Mouse (Mus musculus): ENCODE results near the gene Macrod2. TPM values are rescaled to one million over a fixed set of nuclear protein-coding genes. Genes with fewer than 3 reads are reported as not detected.

Gene Macrod2
- polyA plus RNA-seq, 1 experiment = 8.3 TPM

- Histone ChIP-seq H3K27ac (replicated peaks; ENCODE audit: low read depth, low read length) (no peak overlapping the region), H3K4me1 (ENCODE audit: control insufficient read depth, insufficient read depth, insufficient read length, low read length) (no peaks in the 10 kb centered on the region), H3K4me3 (ENCODE audit: insufficient read depth, low read depth, low read length) (no peak overlapping the region)
These were observed 1872.7 kb downstream of the Macrod2 start for GRCm38 (mm10) chr2:142267836-142268235.

GRCm38 (mm10) chr2:142286761-142287160 is 1891.7 kb downstream of the Macrod2 start:
- Histone ChIP-seq H3K4me3 (ENCODE audit: insufficient read depth, low read depth, low read length) (no peak overlapping the region), H3K27ac (replicated peaks; ENCODE audit: low read depth, low read length) (no peak overlapping the region), H3K4me1 (ENCODE audit: control insufficient read depth, insufficient read depth, insufficient read length, low read length) (no peaks in the 10 kb centered on the region)

- H3K27ac ChIP-seq (replicated peaks; ENCODE audit: low read depth, low read length) = no peak overlapping the region
- H3K4me1 ChIP-seq (ENCODE audit: control insufficient read depth, insufficient read depth, insufficient read length, low read length) = no peaks in the 10 kb centered on the region
- H3K4me3 ChIP-seq (ENCODE audit: insufficient read depth, low read depth, low read length) = no peak overlapping the region
These were observed 1899.7 kb downstream of the Macrod2 start for GRCm38 (mm10) chr2:142294831-142295230.

GRCm38 (mm10) chr2:142303098-142303911 is 1908.2 kb downstream of the Macrod2 start:
- Histone ChIP-seq H3K4me3 (ENCODE audit: insufficient read depth, low read depth, low read length) (no peak overlapping the region), H3K4me1 (ENCODE audit: control insufficient read depth, insufficient read depth, insufficient read length, low read length) (no peaks in the 10 kb centered on the region), H3K27ac (replicated peaks; ENCODE audit: low read depth, low read length) (no peak overlapping the region)

GRCm38 (mm10) chr2:142303912-142304182 is 1908.7 kb downstream of the Macrod2 start:
- Histone ChIP-seq H3K4me1 (ENCODE audit: control insufficient read depth, insufficient read depth, insufficient read length, low read length) (no peaks in the 10 kb centered on the region), H3K27ac (replicated peaks; ENCODE audit: low read depth, low read length) (no peak overlapping the region), H3K4me3 (ENCODE audit: insufficient read depth, low read depth, low read length) (no peak overlapping the region)

- H3K4me3 ChIP-seq (ENCODE audit: insufficient read depth, low read depth, low read length) = no peak overlapping the region
These were observed 1928.0 kb downstream of the Macrod2 start for GRCm38 (mm10) chr2:142323158-142323557.

GRCm38 (mm10) chr2:142326737-142327136 is 1931.6 kb downstream of the Macrod2 start:
- no peaks in the 10 kb centered on the region for H3K4me1 ChIP-seq (ENCODE audit: control insufficient read depth, insufficient read depth, insufficient read length, low read length)
- H3K4me3 ChIP-seq (ENCODE audit: insufficient read depth, low read depth, low read length) = no peak overlapping the region
- no peak overlapping the region for H3K27ac ChIP-seq (replicated peaks; ENCODE audit: low read depth, low read length)

More at GRCm38 (mm10) chr2:142323158-142323557, 1928.0 kb downstream of the Macrod2 start:
- Histone ChIP-seq H3K4me1 (ENCODE audit: control insufficient read depth, insufficient read depth, insufficient read length, low read length) (no peaks in the 10 kb centered on the region), H3K27ac (replicated peaks; ENCODE audit: low read depth, low read length) (no peak overlapping the region)

- no peak overlapping the region for H3K27ac ChIP-seq (replicated peaks; ENCODE audit: low read depth, low read length)
- no peaks in the 10 kb centered on the region for H3K4me1 ChIP-seq (ENCODE audit: control insufficient read depth, insufficient read depth, insufficient read length, low read length)
- H3K4me3 ChIP-seq (ENCODE audit: insufficient read depth, low read depth, low read length) = no peak overlapping the region
These were observed 1934.7 kb downstream of the Macrod2 start for GRCm38 (mm10) chr2:142329761-142330160.

- Histone ChIP-seq H3K4me3 (ENCODE audit: insufficient read depth, low read depth, low read length) (no peak overlapping the region), H3K4me1 (ENCODE audit: control insufficient read depth, insufficient read depth, insufficient read length, low read length) (no peaks in the 10 kb centered on the region), H3K27ac (replicated peaks; ENCODE audit: low read depth, low read length) (no peak overlapping the region)
These were observed 1939.5 kb downstream of the Macrod2 start for GRCm38 (mm10) chr2:142334441-142335102.

- H3K4me1 ChIP-seq (ENCODE audit: control insufficient read depth, insufficient read depth, insufficient read length, low read length) = no peaks in the 10 kb centered on the region
- H3K27ac ChIP-seq (replicated peaks; ENCODE audit: low read depth, low read length) = no peak overlapping the region
- no peak overlapping the region for H3K4me3 ChIP-seq (ENCODE audit: insufficient read depth, low read depth, low read length)
These were observed 1940.2 kb downstream of the Macrod2 start for GRCm38 (mm10) chr2:142335103-142335999.

GRCm38 (mm10) chr2:142344021-142344420 is 1948.9 kb downstream of the Macrod2 start:
- Histone ChIP-seq H3K4me1 (ENCODE audit: control insufficient read depth, insufficient read depth, insufficient read length, low read length) (no peaks in the 10 kb centered on the region), H3K4me3 (ENCODE audit: insufficient read depth, low read depth, low read length) (no peak overlapping the region), H3K27ac (replicated peaks; ENCODE audit: low read depth, low read length) (no peak overlapping the region)

- Histone ChIP-seq H3K27ac (replicated peaks; ENCODE audit: low read depth, low read length) (no peak overlapping the region), H3K4me1 (ENCODE audit: control insufficient read depth, insufficient read depth, insufficient read length, low read length) (no peaks in the 10 kb centered on the region), H3K4me3 (ENCODE audit: insufficient read depth, low read depth, low read length) (no peak overlapping the region)
These were observed 1949.6 kb downstream of the Macrod2 start for GRCm38 (mm10) chr2:142344758-142345157.

GRCm38 (mm10) chr2:142349805-142350204 is 1954.7 kb downstream of the Macrod2 start:
- H3K27ac ChIP-seq (replicated peaks; ENCODE audit: low read depth, low read length) = no peak overlapping the region
- no peak overlapping the region for H3K4me3 ChIP-seq (ENCODE audit: insufficient read depth, low read depth, low read length)
- H3K4me1 ChIP-seq (ENCODE audit: control insufficient read depth, insufficient read depth, insufficient read length, low read length) = no peaks in the 10 kb centered on the region

GRCm38 (mm10) chr2:142362888-142363287 is 1967.8 kb downstream of the Macrod2 start:
- Histone ChIP-seq H3K4me3 (ENCODE audit: insufficient read depth, low read depth, low read length) (no peak overlapping the region), H3K4me1 (ENCODE audit: control insufficient read depth, insufficient read depth, insufficient read length, low read length) (no peaks in the 10 kb centered on the region), H3K27ac (replicated peaks; ENCODE audit: low read depth, low read length) (no peak overlapping the region)

- H3K4me1 ChIP-seq (ENCODE audit: control insufficient read depth, insufficient read depth, insufficient read length, low read length) = no peaks in the 10 kb centered on the region
- H3K27ac ChIP-seq (replicated peaks; ENCODE audit: low read depth, low read length) = no peak overlapping the region
- H3K4me3 ChIP-seq (ENCODE audit: insufficient read depth, low read depth, low read length) = no peak overlapping the region
These were observed 1978.9 kb downstream of the Macrod2 start for GRCm38 (mm10) chr2:142373978-142374377.
